ENCODE assay signal across 22 mouse cellular contexts in the genomic region with DNA sequence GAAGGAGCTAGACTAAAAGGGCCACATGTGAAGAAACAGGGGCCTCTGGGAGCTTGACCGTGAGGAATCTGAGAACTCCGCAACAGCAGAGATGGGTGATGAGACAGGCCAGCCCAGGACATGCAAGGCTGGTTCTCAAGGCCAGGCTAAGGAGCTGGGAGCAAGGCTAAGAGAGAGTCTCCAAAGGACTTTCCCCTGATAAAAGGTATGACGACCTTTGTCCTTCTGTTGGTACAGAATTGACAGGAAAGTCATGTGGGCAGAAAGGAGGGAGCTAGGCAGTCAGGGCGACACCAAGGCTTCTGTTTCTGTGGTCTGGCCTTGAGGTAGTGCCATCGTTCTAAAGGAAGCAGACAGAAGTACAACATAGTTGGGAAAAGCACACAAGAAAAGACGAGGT. TPM values are rescaled to one million over a fixed set of nuclear protein-coding genes. Genes with fewer than 3 reads are reported as not detected.
A peak's percentile ranks its signal among the peaks of the same experiment; 100 is the strongest.
DNase-seq lines count a peak whose midpoint lies in the region; ATAC-seq and TF ChIP-seq lines count a peak whose summit lies in the region.
"Had no signal": no experiment of that assay in that cellular context is flagged by ENCODE, and none has a peak within 500 bp of the region (broad histone marks: within the 10 kb centered on the region; RNA-seq: fewer than 3 reads in every experiment).

No protein-coding gene starts in this region.

- no peak overlapping the region for H3K27ac ChIP-seq in intestine, embryonic 15.5 days
- no peak overlapping the region for H3K27ac ChIP-seq in intestine, embryonic 16.5 days (ENCODE audit: low read length)
- no peak overlapping the region for H3K27ac ChIP-seq in intestine, postnatal 0 days (ENCODE audit: low read depth, low read length)
- H3K27ac ChIP-seq in liver, postnatal 0 days (ENCODE audit: low read depth), result no peak overlapping the region

- no peaks in the 10 kb centered on the region for H3K27me3 ChIP-seq in intestine, embryonic 15.5 days (replicated peaks)
- no peaks in the 10 kb centered on the region for H3K27me3 ChIP-seq in intestine, embryonic 16.5 days (replicated peaks; ENCODE audit: control insufficient read depth, insufficient read depth, low read length)
- no peaks in the 10 kb centered on the region for H3K27me3 ChIP-seq in intestine, postnatal 0 days (replicated peaks; ENCODE audit: control insufficient read depth, insufficient read depth, low read length)
- H3K27me3 ChIP-seq in liver, postnatal 0 days (ENCODE audit: insufficient read depth, low read length), result no peaks in the 10 kb centered on the region
- H3K27me3 ChIP-seq: CH12.LX, Patski had no signal

- WGBS in intestine, embryonic 15.5 days, result 85% methylated on average over 6 of the region's 6 CpGs
- WGBS in intestine, embryonic 16.5 days, result 80% methylated on average over 6 of the region's 6 CpGs
- WGBS in intestine, postnatal 0 days, result 64% methylated on average over 6 of the region's 6 CpGs
- 84% methylated on average over 6 of the region's 6 CpGs for WGBS in liver, postnatal 0 days (ENCODE audit: insufficient replicate concordance)

- TF ChIP-seq CTCF in intestine, postnatal 0 days (IDR thresholded peaks at IDR 0.05; ENCODE audit: low read depth), result no peak
- TF ChIP-seq CTCF in liver, postnatal 0 days (IDR thresholded peaks at IDR 0.05; ENCODE audit: low read depth), result no peak

- ATAC-seq in intestine, embryonic 15.5 days, result peak; percentile 65; the same call in 1 of the 2 replicates
- ATAC-seq in intestine, embryonic 16.5 days, result peak; percentile 66
- peak; percentile 56; the same call in 1 of the 2 replicates for ATAC-seq in intestine, postnatal 0 days
- ATAC-seq in inflammation-experienced regulatory T-cells, adult 6 months, result no peak
- no peak for ATAC-seq in liver, postnatal 0 days
- ATAC-seq: activated CD4-positive, CD25-positive, alpha-beta regulatory T cell, adult 4 months; CD4-positive, CD25-positive, alpha-beta regulatory T cell, adult 4 months; Patski had no signal

- DNase-seq in yolk sac, embryonic 10.5 days (ENCODE audit: low spot score), result peak; percentile 13
- DNase-seq in liver, postnatal 0 days, result no peak
- no peak for DNase-seq in right cerebral cortex, adult 18-20 months
- DNase-seq in retina, postnatal 1 day, result no peak
- DNase-seq: adrenal gland, adult 2 months; adrenal gland, adult 8-10 months; adrenal gland, postnatal 10 days; adrenal gland, postnatal 14 days; adrenal gland, postnatal 25 days; adrenal gland, postnatal 36 days; B cell, adult 2 months; cerebellum, adult 11 months; cerebellum, adult 11-12 months had no signal

- no peak overlapping the region for H3K9ac ChIP-seq in intestine, embryonic 15.5 days
- no peak overlapping the region for H3K9ac ChIP-seq in intestine, embryonic 16.5 days (ENCODE audit: low read depth, low read length)
- no peak overlapping the region for H3K9ac ChIP-seq in intestine, postnatal 0 days (ENCODE audit: low read depth, low read length)
- H3K9ac ChIP-seq in liver, postnatal 0 days (replicated peaks), result no peak overlapping the region

- H3K4me1 ChIP-seq in intestine, embryonic 15.5 days (replicated peaks), result no peaks in the 10 kb centered on the region
- no peaks in the 10 kb centered on the region for H3K4me1 ChIP-seq in intestine, embryonic 16.5 days (ENCODE audit: control insufficient read depth, insufficient read depth, low read length)
- H3K4me1 ChIP-seq in intestine, postnatal 0 days (replicated peaks; ENCODE audit: control insufficient read depth, insufficient read depth, low read length), result peaks cover 7% of the 10 kb centered on the region
- no peaks in the 10 kb centered on the region for H3K4me1 ChIP-seq in liver, postnatal 0 days (ENCODE audit: insufficient read depth)

- H3K4me2 ChIP-seq in intestine, embryonic 15.5 days (replicated peaks), result no peak overlapping the region
- no peak overlapping the region for H3K4me2 ChIP-seq in intestine, embryonic 16.5 days (ENCODE audit: low read depth, low read length)
- H3K4me2 ChIP-seq in intestine, postnatal 0 days (replicated peaks; ENCODE audit: low read depth), result no peak overlapping the region
- H3K4me2 ChIP-seq in liver, postnatal 0 days (ENCODE audit: low read depth, low read length), result no peak overlapping the region

- no peak overlapping the region for H3K4me3 ChIP-seq in intestine, embryonic 15.5 days (replicated peaks)
- no peak overlapping the region for H3K4me3 ChIP-seq in intestine, embryonic 16.5 days (ENCODE audit: low read length)
- no peak overlapping the region for H3K4me3 ChIP-seq in intestine, postnatal 0 days (ENCODE audit: low read depth, low read length)
- H3K4me3 ChIP-seq in liver, postnatal 0 days (ENCODE audit: low read depth, low read length), result no peak overlapping the region

- TF ChIP-seq EP300 in liver, postnatal 0 days (IDR thresholded peaks at IDR 0.05; ENCODE audit: low read depth), result no peak

- no peaks in the 10 kb centered on the region for H3K36me3 ChIP-seq in intestine, embryonic 15.5 days
- no peaks in the 10 kb centered on the region for H3K36me3 ChIP-seq in intestine, embryonic 16.5 days (ENCODE audit: control insufficient read depth, insufficient read depth, low read length)
- peaks cover 12% of the 10 kb centered on the region; the same call in 1 of the 2 replicates for H3K36me3 ChIP-seq in intestine, postnatal 0 days (ENCODE audit: control insufficient read depth, insufficient read depth)
- peaks cover 19% of the 10 kb centered on the region; the same call in 1 of the 2 replicates for H3K36me3 ChIP-seq in liver, postnatal 0 days (replicated peaks; ENCODE audit: insufficient read depth, low read length)

- no peaks in the 10 kb centered on the region for H3K9me3 ChIP-seq in intestine, embryonic 15.5 days
- no peaks in the 10 kb centered on the region for H3K9me3 ChIP-seq in intestine, embryonic 16.5 days (ENCODE audit: control insufficient read depth, low read length)
- H3K9me3 ChIP-seq in intestine, postnatal 0 days (ENCODE audit: control insufficient read depth), result no peaks in the 10 kb centered on the region
- no peaks in the 10 kb centered on the region for H3K9me3 ChIP-seq in liver, postnatal 0 days (ENCODE audit: low read length)
- H3K9me3 ChIP-seq: G1E had no signal

RNA-seq across cellular contexts. Expression of a gene that starts 33.0 kb away (rescaled TPM):
- polyA plus RNA-seq in intestine, embryonic 15.5 days (2015; fragmentation: Nextera tagmentation; extraction: Ambion mirVana), result 3.4 and 4.0 TPM in 2 replicates
- 2.4 and 2.8 TPM in 2 replicates for polyA plus RNA-seq in intestine, embryonic 16.5 days (2015; fragmentation: Nextera tagmentation; extraction: Ambion mirVana)
- polyA plus RNA-seq in intestine, postnatal 0 days (2015; fragmentation: Nextera tagmentation; extraction: Ambion mirVana), result 4.0 and 4.1 TPM in 2 replicates
- 1 to 10 TPM; 3.7 to 4.3 (median 3.7) TPM for polyA plus RNA-seq in inflammation-experienced regulatory T-cells, adult 6 months (2017; shearing (Covaris generic))
- polyA plus RNA-seq in liver, postnatal 0 days (2015; fragmentation: Nextera tagmentation; extraction: Ambion mirVana), result 2.2 and 3.3 TPM in 2 replicates

Comparison
In these comparisons a context has a peak if more than half of its experiments do, and no peak if none do; other contexts are left out.
1. ATAC-seq: peak in intestine, embryonic 15.5 days (single experiment), intestine, embryonic 16.5 days (single experiment) and intestine, postnatal 0 days (single experiment); none in inflammation-experienced regulatory T-cells, adult 6 months (single experiment) and liver, postnatal 0 days (single experiment).